Mouse (Mus musculus): ENCODE results near the gene Pcsk6. TPM values are rescaled to one million over a fixed set of nuclear protein-coding genes. Genes with fewer than 3 reads are reported as not detected.
"Not testable (repeated sequence)": the region's sequence is repeated elsewhere in the genome, so short reads cannot be mapped to it uniquely, and the experiment has no call there.

Gene Pcsk6
- total and polyA plus RNA-seq, 2 experiments from 2014 or later: 2.1 to 13.0 TPM

DNA sequence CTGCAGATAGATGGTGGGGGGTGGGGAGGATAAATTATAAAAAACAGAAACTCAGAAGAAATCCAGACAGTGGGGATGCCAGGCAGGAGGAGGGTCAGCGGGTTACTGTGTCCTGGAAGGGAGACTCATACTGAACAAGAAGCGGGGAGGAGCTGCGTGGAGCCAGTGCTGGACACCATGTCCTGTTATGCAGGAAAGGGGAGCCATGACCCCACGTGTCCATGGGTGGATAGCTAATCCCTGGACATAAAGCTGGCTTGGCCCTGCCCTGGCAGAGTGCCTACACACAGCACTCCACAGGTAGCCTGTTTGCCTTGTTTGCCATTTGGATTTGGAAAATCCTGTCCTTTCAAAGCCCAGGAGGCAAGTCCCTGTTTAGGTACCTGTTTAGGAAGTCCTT is 186.4 kb downstream of the Pcsk6 start:
- Histone ChIP-seq H3K9ac (replicated peaks; ENCODE audit: low read length) (no peak overlapping the region), H3K36me3 (ENCODE audit: insufficient read depth, low read length) (no peaks in the 10 kb centered on the region), H3K4me2 (ENCODE audit: low read depth, low read length) (no peak overlapping the region), H3K27me3 (ENCODE audit: insufficient read depth, low read length) (no peaks in the 10 kb centered on the region), H3K4me3 (ENCODE audit: low read length) (no peak overlapping the region), H3K27ac (no peak overlapping the region), H3K4me1 (ENCODE audit: insufficient read depth, low read length) (peaks cover 13% of the 10 kb centered on the region), H3K9me3 (ENCODE audit: low read length) (no peaks in the 10 kb centered on the region)
- 78% methylated on average over 4 of the region's 4 CpGs for WGBS
- DNase-seq (ENCODE audit: low spot score): no peak
- ATAC-seq: no peak
- TF ChIP-seq CTCF (IDR thresholded peaks at IDR 0.05; ENCODE audit: low read depth): no peak

DNA sequence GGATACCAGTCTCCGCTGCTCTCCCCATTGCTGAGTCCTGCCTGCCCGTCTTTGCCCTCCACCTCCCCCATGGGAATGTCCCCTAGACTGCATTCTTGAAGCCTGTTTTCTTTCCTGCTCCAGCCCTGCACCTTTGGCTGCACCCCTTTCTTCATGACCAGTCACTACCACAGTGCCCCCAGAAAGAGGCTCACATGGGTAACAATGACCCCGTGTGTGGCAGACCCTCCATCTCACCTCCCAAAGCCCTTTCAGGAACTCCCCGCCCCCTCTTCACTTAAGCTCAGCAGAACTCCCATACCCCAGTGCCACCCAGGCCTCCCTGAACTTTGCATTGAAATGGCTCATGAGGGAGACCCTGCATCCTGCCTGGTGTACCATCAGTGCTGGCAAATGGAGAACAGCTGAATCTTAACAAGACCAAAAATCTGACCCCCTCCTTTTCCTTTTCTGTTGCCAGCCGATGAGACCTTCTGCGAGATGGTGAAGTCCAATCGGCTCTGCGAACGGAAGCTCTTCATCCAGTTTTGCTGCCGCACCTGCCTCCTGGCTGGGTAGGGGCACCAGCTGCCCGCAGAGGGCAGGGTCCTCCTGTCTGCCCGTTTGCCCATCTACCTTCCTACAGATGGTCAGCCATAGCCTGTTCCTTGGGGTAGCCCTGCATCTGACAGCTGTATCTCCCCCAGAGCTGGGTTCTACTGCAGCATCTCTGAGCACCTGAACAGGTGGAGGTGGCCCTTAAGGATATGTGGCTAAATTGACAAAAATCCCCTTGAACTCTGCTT is 187.1 kb downstream of the Pcsk6 start:
- H3K4me2 ChIP-seq (ENCODE audit: low read depth, low read length): no peak overlapping the region
- peaks cover 13% of the 10 kb centered on the region for H3K4me1 ChIP-seq (ENCODE audit: insufficient read depth, low read length)
- 82% methylated on average over 12 of the region's 12 CpGs for WGBS
- H3K9me3 ChIP-seq (ENCODE audit: low read length): no peaks in the 10 kb centered on the region
- H3K9ac ChIP-seq (replicated peaks; ENCODE audit: low read length): no peak overlapping the region
- DNase-seq (ENCODE audit: low spot score): no peak
- no peak overlapping the region for H3K27ac ChIP-seq
- TF ChIP-seq CTCF (IDR thresholded peaks at IDR 0.05; ENCODE audit: low read depth): no peak
- no peaks in the 10 kb centered on the region for H3K36me3 ChIP-seq (ENCODE audit: insufficient read depth, low read length)
- no peaks in the 10 kb centered on the region for H3K27me3 ChIP-seq (ENCODE audit: insufficient read depth, low read length)
- no peak for ATAC-seq
- H3K4me3 ChIP-seq (ENCODE audit: low read length): no peak overlapping the region

DNA sequence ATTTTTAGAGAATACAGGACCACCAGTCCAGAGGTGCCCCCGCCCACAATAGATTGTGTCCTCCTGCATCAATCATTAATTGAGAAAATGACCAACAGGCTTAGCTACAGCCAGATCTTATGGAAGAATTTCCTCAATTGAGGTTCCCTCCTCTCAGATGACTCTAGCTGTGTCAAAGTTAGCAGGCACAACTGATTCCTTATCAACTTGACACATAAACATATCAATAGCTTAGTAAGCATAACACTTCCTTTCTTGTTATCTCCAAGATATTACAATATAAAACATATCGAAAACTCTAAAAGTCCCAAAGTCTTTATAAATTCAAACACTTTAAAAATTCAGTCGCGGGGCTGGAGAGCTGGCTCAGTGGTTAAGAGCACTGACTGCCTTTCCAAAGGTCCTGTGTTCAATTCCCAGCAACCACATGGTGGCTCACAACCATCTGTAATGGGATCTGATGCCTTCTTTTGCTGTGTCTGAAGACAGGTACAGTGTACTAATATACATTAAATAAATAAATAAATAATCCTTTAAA is 192.5 kb downstream of the Pcsk6 start:
- ATAC-seq (no peak), DNase-seq (ENCODE audit: low spot score) (no peak)
- no peak overlapping the region for H3K4me2 ChIP-seq (ENCODE audit: low read depth, low read length)
- H3K36me3 ChIP-seq (ENCODE audit: insufficient read depth, low read length): no peaks in the 10 kb centered on the region
- H3K4me1 ChIP-seq (ENCODE audit: insufficient read depth, low read length): no peaks in the 10 kb centered on the region
- no peaks in the 10 kb centered on the region for H3K9me3 ChIP-seq (ENCODE audit: low read length)
- 94% methylated on average over 4 of the region's 4 CpGs for WGBS
- no peaks in the 10 kb centered on the region for H3K27me3 ChIP-seq (ENCODE audit: insufficient read depth, low read length)
- H3K27ac ChIP-seq: no peak overlapping the region
- H3K4me3 ChIP-seq (ENCODE audit: low read length): no peak overlapping the region
- no peak for TF ChIP-seq CTCF (IDR thresholded peaks at IDR 0.05; ENCODE audit: low read depth)
- H3K9ac ChIP-seq (replicated peaks; ENCODE audit: low read length): no peak overlapping the region

DNA sequence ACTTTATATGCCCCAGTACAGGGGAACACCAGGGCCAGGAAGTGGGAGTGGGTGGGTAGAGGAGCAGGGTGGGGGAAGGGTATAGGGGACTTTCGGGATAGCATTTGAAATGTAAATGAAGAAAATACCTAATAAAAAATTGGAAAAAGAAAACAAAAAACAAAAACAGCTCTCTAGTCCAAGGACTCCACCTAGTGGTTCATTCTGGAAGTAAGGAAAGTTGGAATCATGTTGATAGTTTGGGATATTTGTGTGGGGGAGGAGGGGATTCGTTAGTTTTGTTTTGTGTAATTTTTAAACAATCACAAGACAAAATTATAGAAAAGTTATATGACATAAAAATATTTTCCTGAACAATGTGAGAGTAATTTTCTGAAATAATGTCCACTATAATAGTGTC is 193.8 kb downstream of the Pcsk6 start:
- not testable (repeated sequence) for H3K9ac ChIP-seq (replicated peaks; ENCODE audit: low read length); H3K4me1 ChIP-seq (ENCODE audit: insufficient read depth, low read length); ATAC-seq; H3K36me3 ChIP-seq (ENCODE audit: insufficient read depth, low read length); H3K4me2 ChIP-seq (ENCODE audit: low read depth, low read length); H3K27ac ChIP-seq; H3K4me3 ChIP-seq (ENCODE audit: low read length); H3K9me3 ChIP-seq (ENCODE audit: low read length); H3K27me3 ChIP-seq (ENCODE audit: insufficient read depth, low read length)
- WGBS: 19% methylated on average over 2 of the region's 2 CpGs
- TF ChIP-seq CTCF (IDR thresholded peaks at IDR 0.05; ENCODE audit: low read depth): peak; percentile 76
- DNase-seq (ENCODE audit: low spot score): peak; percentile 69

DNA sequence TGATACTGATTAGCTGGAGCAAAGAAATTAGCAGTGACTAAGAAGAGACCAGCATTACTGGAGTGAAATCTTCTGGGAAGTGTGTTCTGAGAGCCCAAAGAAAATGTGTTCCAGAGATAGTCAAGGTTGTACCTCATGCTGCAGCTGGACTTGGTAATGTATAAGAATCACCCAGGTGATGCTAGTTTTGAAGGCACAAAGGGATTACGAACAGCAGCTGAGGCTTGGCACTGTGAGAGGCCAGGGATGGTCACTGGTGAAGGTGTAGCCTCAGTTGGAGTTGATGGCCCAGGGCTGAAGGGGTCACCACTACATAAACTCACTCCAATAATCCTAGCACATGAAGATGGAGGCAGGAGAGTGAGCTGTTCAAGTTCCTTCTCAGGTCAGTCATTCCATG is 197.2 kb downstream of the Pcsk6 start, which contains the start of gene Snrpa1:
TSS of gene Snrpa1 (plus strand) at position 301 of the 400 bp plus-strand sequence.
- DNase-seq (ENCODE audit: low spot score): no peak

DNA sequence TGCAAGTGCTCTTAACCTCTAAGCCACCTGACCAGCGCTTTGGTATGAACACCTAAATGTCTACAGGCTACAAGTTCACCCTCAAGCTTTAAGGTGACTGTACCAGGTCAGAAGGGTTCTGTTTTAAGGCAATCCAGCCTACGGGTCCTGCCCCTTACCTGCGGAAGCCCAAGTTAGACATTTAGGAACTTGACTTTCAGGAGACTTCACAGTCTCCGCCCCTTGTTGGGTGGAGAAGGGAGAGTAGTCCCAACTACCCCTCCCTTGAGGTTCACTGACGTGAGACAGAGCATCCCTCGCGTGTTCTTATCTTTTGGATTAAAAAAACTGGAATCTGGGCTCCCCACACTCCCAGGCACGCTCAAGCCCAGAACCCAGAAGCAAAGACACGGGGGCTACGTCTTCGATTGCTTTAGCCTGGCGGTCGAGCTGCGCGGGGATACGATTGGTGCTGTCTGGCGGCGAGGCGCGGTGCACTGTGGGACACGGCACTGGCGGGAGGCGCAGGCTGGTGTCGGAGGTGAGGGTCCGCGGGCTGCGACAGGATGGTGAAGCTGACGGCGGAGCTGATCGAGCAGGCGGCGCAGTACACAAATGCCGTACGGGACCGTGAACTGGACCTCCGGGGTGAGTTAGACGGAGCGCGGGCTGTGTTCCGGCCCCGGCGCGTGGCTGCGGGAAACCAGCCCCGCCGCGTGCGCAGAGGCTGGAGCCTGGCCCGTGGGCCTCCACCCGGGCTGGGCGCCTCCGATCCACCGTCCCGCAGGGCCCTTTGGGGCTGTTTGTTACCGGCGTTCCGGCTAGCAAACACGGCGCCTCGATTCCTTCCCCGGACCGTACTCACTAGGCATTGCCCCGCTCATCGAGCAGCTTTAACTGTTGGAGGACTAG is 198.8 kb downstream of the Pcsk6 start:
- peak overlapping the region; percentile 96 for H3K4me2 ChIP-seq (ENCODE audit: low read depth, low read length)
- ATAC-seq (peak; percentile 96), DNase-seq (ENCODE audit: low spot score) (peak; percentile 93)
- no peaks in the 10 kb centered on the region for H3K27me3 ChIP-seq (ENCODE audit: insufficient read depth, low read length)
- peaks cover 17% of the 10 kb centered on the region; the same call in 1 of the 2 replicates for H3K36me3 ChIP-seq (ENCODE audit: insufficient read depth, low read length)
- TF ChIP-seq CTCF (IDR thresholded peaks at IDR 0.05; ENCODE audit: low read depth): peak; percentile 36
- peak overlapping the region; percentile 61 for H3K27ac ChIP-seq
- no peaks in the 10 kb centered on the region for H3K9me3 ChIP-seq (ENCODE audit: low read length)
- WGBS: under 1% methylated on average over 64 of the region's 64 CpGs
- H3K4me1 ChIP-seq (ENCODE audit: insufficient read depth, low read length): peaks cover 12% of the 10 kb centered on the region
- peak overlapping the region; percentile 78 for H3K9ac ChIP-seq (replicated peaks; ENCODE audit: low read length)
- H3K4me3 ChIP-seq (ENCODE audit: low read length): peak overlapping the region; percentile 80

More for the DNA sequence above, 197.2 kb downstream of the Pcsk6 start, which contains the start of gene Snrpa1:
- no peaks in the 10 kb centered on the region for H3K9me3 ChIP-seq (ENCODE audit: low read length)
- 80% methylated on average over 1 of the region's 1 CpGs for WGBS
- H3K4me1 ChIP-seq (ENCODE audit: insufficient read depth, low read length): peaks cover 12% of the 10 kb centered on the region
- H3K27ac ChIP-seq: no peak within 1 kb of the TSS
- peak within 1 kb of the TSS; percentile 78; the same call in 1 of the 2 replicates for H3K9ac ChIP-seq (replicated peaks; ENCODE audit: low read length)
- peak within 1 kb of the TSS; percentile 96 for H3K4me2 ChIP-seq (ENCODE audit: low read depth, low read length)
- no peak for TF ChIP-seq CTCF (IDR thresholded peaks at IDR 0.05; ENCODE audit: low read depth)
- peak within 1 kb of the TSS; percentile 80 for H3K4me3 ChIP-seq (ENCODE audit: low read length)
- H3K36me3 ChIP-seq (ENCODE audit: insufficient read depth, low read length): peaks cover 9% of the 10 kb centered on the region; the same call in 1 of the 2 replicates
- ATAC-seq: no peak
- no peaks in the 10 kb centered on the region for H3K27me3 ChIP-seq (ENCODE audit: insufficient read depth, low read length)

Data from hindbrain, postnatal 0 days (tissue).